Mouse (Mus musculus): ENCODE data around the gene Ndufs4. TPM values are rescaled to one million over a fixed set of nuclear protein-coding genes. Genes with fewer than 3 reads are reported as not detected.
"Not testable (repeated sequence)": the region's sequence is repeated elsewhere in the genome, so short reads cannot be mapped to it uniquely, and the experiment has no call there.

Gene Ndufs4
- polyA plus RNA-seq, 1 experiment from 2014 or later, result 299 TPM

DNA sequence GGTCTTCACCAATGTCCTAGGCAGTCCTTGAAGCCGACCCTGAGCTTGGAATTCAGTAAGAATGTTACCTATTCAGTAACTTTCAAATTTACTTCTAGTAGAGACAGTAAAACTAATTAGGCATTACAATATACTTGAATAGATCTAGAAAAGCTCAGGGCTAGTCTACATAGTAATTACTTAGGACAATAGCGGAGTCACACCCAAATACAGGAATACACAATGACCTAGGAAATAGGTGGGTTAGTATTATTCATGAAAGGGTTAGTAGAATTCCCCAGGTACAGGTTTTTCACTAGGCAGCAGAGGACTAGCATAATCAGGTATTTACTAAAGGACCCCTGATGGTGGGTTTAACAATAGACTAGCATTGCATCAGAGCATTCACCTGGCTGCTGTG lies 109.4 kb downstream of the Ndufs4 start:
- H3K9ac ChIP-seq (ENCODE audit: low read length); H3K4me2 ChIP-seq (ENCODE audit: low read depth, low read length, severe bottlenecking); ATAC-seq (replicated peaks; ENCODE audit: low FRiP score); H3K4me3 ChIP-seq (ENCODE audit: low read depth, low read length); H3K27me3 ChIP-seq (ENCODE audit: control insufficient read depth, insufficient read depth, low read length); H3K9me3 ChIP-seq (ENCODE audit: control insufficient read depth, low read length); H3K36me3 ChIP-seq (ENCODE audit: control insufficient read depth, insufficient read depth, low read length); H3K27ac ChIP-seq (ENCODE audit: low read depth, low read length); DNase-seq (ENCODE audit: low spot score); H3K4me1 ChIP-seq (replicated peaks; ENCODE audit: control insufficient read depth, insufficient read depth, low read length): not testable (repeated sequence)
- WGBS, result 89% methylated on average over 2 of the region's 2 CpGs

- Histone ChIP-seq H3K36me3 (ENCODE audit: control insufficient read depth, insufficient read depth, low read length) (no peaks in the 10 kb centered on the region), H3K27me3 (ENCODE audit: control insufficient read depth, insufficient read depth, low read length) (no peaks in the 10 kb centered on the region), H3K4me3 (ENCODE audit: low read depth, low read length) (no peak overlapping the region), H3K4me1 (replicated peaks; ENCODE audit: control insufficient read depth, insufficient read depth, low read length) (no peaks in the 10 kb centered on the region), H3K4me2 (ENCODE audit: low read depth, low read length, severe bottlenecking) (no peak overlapping the region), H3K9ac (ENCODE audit: low read length) (no peak overlapping the region), H3K27ac (ENCODE audit: low read depth, low read length) (no peak overlapping the region), H3K9me3 (ENCODE audit: control insufficient read depth, low read length) (no peaks in the 10 kb centered on the region)
- DNase-seq (ENCODE audit: low spot score) (no peak), ATAC-seq (replicated peaks; ENCODE audit: low FRiP score) (no peak)
- WGBS, result 92% methylated on average over 5 of the region's 5 CpGs
These were observed 110.8 kb downstream of the Ndufs4 start for GRCm38 (mm10) chr13:114277277-114277676.

GRCm38 (mm10) chr13:114271410-114272105 lies 116.5 kb downstream of the Ndufs4 start:
- DNase-seq (ENCODE audit: low spot score) (no peak), ATAC-seq (replicated peaks; ENCODE audit: low FRiP score) (no peak)
- Histone ChIP-seq H3K4me3 (ENCODE audit: low read depth, low read length) (no peak overlapping the region), H3K9me3 (ENCODE audit: control insufficient read depth, low read length) (no peaks in the 10 kb centered on the region), H3K27me3 (ENCODE audit: control insufficient read depth, insufficient read depth, low read length) (no peaks in the 10 kb centered on the region), H3K9ac (ENCODE audit: low read length) (no peak overlapping the region), H3K4me1 (replicated peaks; ENCODE audit: control insufficient read depth, insufficient read depth, low read length) (no peaks in the 10 kb centered on the region), H3K36me3 (ENCODE audit: control insufficient read depth, insufficient read depth, low read length) (no peaks in the 10 kb centered on the region), H3K27ac (ENCODE audit: low read depth, low read length) (no peak overlapping the region), H3K4me2 (ENCODE audit: low read depth, low read length, severe bottlenecking) (no peak overlapping the region)
- WGBS, result 88% methylated on average over 16 of the region's 16 CpGs

- no peak overlapping the region for H3K4me2 ChIP-seq (ENCODE audit: low read depth, low read length, severe bottlenecking)
- no peak for ATAC-seq (replicated peaks; ENCODE audit: low FRiP score)
- 94% methylated on average over 9 of the region's 9 CpGs for WGBS
- no peak for DNase-seq (ENCODE audit: low spot score)
- no peaks in the 10 kb centered on the region for H3K36me3 ChIP-seq (ENCODE audit: control insufficient read depth, insufficient read depth, low read length)
- H3K9me3 ChIP-seq (ENCODE audit: control insufficient read depth, low read length), result no peaks in the 10 kb centered on the region
- H3K27me3 ChIP-seq (ENCODE audit: control insufficient read depth, insufficient read depth, low read length), result no peaks in the 10 kb centered on the region
- no peak overlapping the region for H3K4me3 ChIP-seq (ENCODE audit: low read depth, low read length)
- no peak overlapping the region for H3K27ac ChIP-seq (ENCODE audit: low read depth, low read length)
- no peak overlapping the region for H3K9ac ChIP-seq (ENCODE audit: low read length)
- H3K4me1 ChIP-seq (replicated peaks; ENCODE audit: control insufficient read depth, insufficient read depth, low read length), result no peaks in the 10 kb centered on the region
These were observed 120.3 kb downstream of the Ndufs4 start for GRCm38 (mm10) chr13:114267741-114268140.

GRCm38 (mm10) chr13:114260486-114261205 lies 127.4 kb downstream of the Ndufs4 start:
- Histone ChIP-seq H3K4me2 (ENCODE audit: low read depth, low read length, severe bottlenecking) (no peak overlapping the region), H3K27ac (ENCODE audit: low read depth, low read length) (no peak overlapping the region), H3K4me3 (ENCODE audit: low read depth, low read length) (no peak overlapping the region), H3K9me3 (ENCODE audit: control insufficient read depth, low read length) (no peaks in the 10 kb centered on the region), H3K9ac (ENCODE audit: low read length) (no peak overlapping the region), H3K27me3 (ENCODE audit: control insufficient read depth, insufficient read depth, low read length) (no peaks in the 10 kb centered on the region), H3K36me3 (ENCODE audit: control insufficient read depth, insufficient read depth, low read length) (no peaks in the 10 kb centered on the region), H3K4me1 (replicated peaks; ENCODE audit: control insufficient read depth, insufficient read depth, low read length) (no peaks in the 10 kb centered on the region)
- DNase-seq (ENCODE audit: low spot score) (no peak), ATAC-seq (replicated peaks; ENCODE audit: low FRiP score) (no peak)
- WGBS, result 65% methylated on average over 7 of the region's 7 CpGs

DNA sequence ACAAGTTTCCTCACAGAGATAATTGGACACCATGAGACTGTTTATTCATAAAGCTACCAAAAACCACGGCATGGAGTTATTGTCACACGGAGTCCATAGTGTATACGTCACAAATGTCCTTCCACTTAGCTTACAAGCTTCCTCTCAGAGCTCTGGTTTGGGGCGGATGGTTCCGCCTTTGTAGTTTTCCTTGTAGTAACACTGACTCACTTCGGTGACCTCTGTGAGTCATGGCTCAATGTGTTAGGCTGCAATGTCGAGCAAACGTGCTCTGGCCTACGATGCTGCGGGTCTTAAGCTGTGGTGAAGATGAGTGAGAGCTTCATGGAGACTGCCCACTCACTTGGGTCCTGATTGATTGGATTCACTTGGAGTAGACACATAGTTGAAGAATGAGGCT lies 133.4 kb downstream of the Ndufs4 start:
- no peaks in the 10 kb centered on the region for H3K4me1 ChIP-seq (replicated peaks; ENCODE audit: control insufficient read depth, insufficient read depth, low read length)
- no peaks in the 10 kb centered on the region for H3K27me3 ChIP-seq (ENCODE audit: control insufficient read depth, insufficient read depth, low read length)
- no peak overlapping the region for H3K9ac ChIP-seq (ENCODE audit: low read length)
- ATAC-seq (replicated peaks; ENCODE audit: low FRiP score) (no peak), DNase-seq (ENCODE audit: low spot score) (no peak)
- no peak overlapping the region for H3K27ac ChIP-seq (ENCODE audit: low read depth, low read length)
- 92% methylated on average over 10 of the region's 10 CpGs for WGBS
- H3K36me3 ChIP-seq (ENCODE audit: control insufficient read depth, insufficient read depth, low read length), result no peaks in the 10 kb centered on the region
- H3K4me2 ChIP-seq (ENCODE audit: low read depth, low read length, severe bottlenecking), result no peak overlapping the region
- no peaks in the 10 kb centered on the region for H3K9me3 ChIP-seq (ENCODE audit: control insufficient read depth, low read length)
- no peak overlapping the region for H3K4me3 ChIP-seq (ENCODE audit: low read depth, low read length)

Other genes with a start within 250 kb of the Ndufs4 start
- 27.7 and 33.7 TPM in 2 replicates for gene Fst, start 70.7 kb upstream of the Ndufs4 start, polyA plus RNA-seq (2014; fragmentation: Nextera tagmentation; extraction: Ambion mirVana)

All from forebrain, embryonic 11.5 days (tissue).